Mouse (Mus musculus) megakaryocyte, embryonic 14.5 days (primary cell): ENCODE data around the gene Slc52a3.

Experiments used
- FLI1 ChIP-seq: IDR thresholded peaks from 2 replicates; pipeline ENCODE4 v1.6.1; 2012; ENCODE audit warnings: low read length, inconsistent platforms, mixed read lengths
- GATA1 ChIP-seq: IDR thresholded peaks from 3 replicates; pipeline ENCODE4 v1.6.1; 2012; ENCODE audit warnings: mixed read lengths, low read length, inconsistent platforms, borderline replicate concordance

- TF ChIP-seq GATA1: no peak
- TF ChIP-seq FLI1: no peak
These were observed 34.8 kb upstream of the Slc52a3 start for GRCm38 (mm10) chr2:151961284-151962196.
